Mouse (Mus musculus) hindbrain, embryonic 11.5 days (tissue): ENCODE results near the gene Rfk. TPM values are rescaled to one million over a fixed set of nuclear protein-coding genes. Genes with fewer than 3 reads are reported as not detected.

Experiments
- ATAC-seq: fragments of 200-750 bp; cut with Nextera tagmentation; 2 replicates; pipeline ENCODE4 v1.8.0; 2017; ENCODE audit warnings: mild to moderate bottlenecking, moderate TSS enrichment, moderate library complexity; ENCODE audit not compliant: low FRiP score
- DNase-seq: peaks from one replicate; pipeline ENCODE4 v3.0.0-alpha.2; 2015; ENCODE audit warnings: low spot score
- H3K27ac ChIP-seq: fragments of 300-500 bp; sonication (generic); 2 replicates; pipeline ENCODE4 v1.5.1; 2014; ENCODE audit warnings: mild to moderate bottlenecking, low read depth, low read length
- H3K27me3 ChIP-seq: fragments of 300-500 bp; sonication (generic); 2 replicates; pipeline ENCODE4 v1.6.1; 2014; ENCODE audit warnings: mild to moderate bottlenecking, low read length, moderate library complexity, mixed read lengths; ENCODE audit not compliant: control insufficient read depth, insufficient read depth
- H3K36me3 ChIP-seq: fragments of 300-500 bp; sonication (generic); 2 replicates; pipeline ENCODE4 v1.6.1; 2014; ENCODE audit warnings: mild to moderate bottlenecking, low read length, moderate library complexity, mixed read lengths; ENCODE audit not compliant: control insufficient read depth, insufficient read depth
- H3K4me1 ChIP-seq: fragments of 300-500 bp; sonication (generic); replicated peaks from 2 replicates; pipeline ENCODE4 v1.6.1; 2014; ENCODE audit warnings: low read length, mixed read lengths; ENCODE audit not compliant: control insufficient read depth, insufficient read depth
- H3K4me2 ChIP-seq: fragments of 300-500 bp; sonication (generic); replicated peaks from 2 replicates; pipeline ENCODE4 v1.6.1; 2014; ENCODE audit warnings: mild to moderate bottlenecking, low read depth, low read length
- H3K4me3 ChIP-seq: fragments of 300-500 bp; sonication (generic); 2 replicates; pipeline ENCODE4 v1.5.1; 2014; ENCODE audit warnings: low read depth, low read length
- H3K9ac ChIP-seq: fragments of 300-500 bp; sonication (generic); 2 replicates; pipeline ENCODE4 v1.6.1; 2014; ENCODE audit warnings: low read depth, low read length
- H3K9me3 ChIP-seq: fragments of 300-500 bp; sonication (generic); 2 replicates; pipeline ENCODE4 v1.6.1; 2016; ENCODE audit warnings: low read length; ENCODE audit not compliant: control insufficient read depth
- WGBS: fragments of 180-500 bp; shearing (Covaris S2); extraction: QIAGEN DNeasy Blood & Tissue Kit; methylation state at CpG from one replicate; pipeline ENCODE4 v1.1.7; 2014; 5-methylcytosine and 5-hydroxymethylcytosine counted together
- polyA plus RNA-seq: library from polyadenylated mRNA; unstranded; fragments of >200 nt; fragmentation: Nextera tagmentation; extraction: Ambion mirVana; gene quantifications from 2 replicates; pipeline ENCODE4 v1.2.1, GENCODE M21; 2014

Gene Rfk
- 82.6 and 86.7 TPM in 2 replicates for polyA plus RNA-seq

GRCm38 (mm10) chr19:17393841-17394591 is at the start of gene Rfk:
TSS of gene Rfk (plus strand) at chr19:17394043.
- peak within 1 kb of the TSS; percentile 83 for H3K9ac ChIP-seq
- ATAC-seq, result peak; percentile 98
- H3K9me3 ChIP-seq, result no peaks in the 10 kb centered on the region
- H3K27me3 ChIP-seq, result no peaks in the 10 kb centered on the region
- under 1% methylated on average over 72 of the region's 83 CpGs for WGBS
- 0 out of 2 replicates have a peak within 1 kb of the TSS, but pooled peaks have one; percentile 53 for H3K27ac ChIP-seq
- no peaks in the 10 kb centered on the region for H3K4me1 ChIP-seq
- peak within 1 kb of the TSS; percentile 66 for H3K4me2 ChIP-seq
- no peaks in the 10 kb centered on the region for H3K36me3 ChIP-seq
- H3K4me3 ChIP-seq, result peak within 1 kb of the TSS; percentile 87
- DNase-seq, result peak; percentile 94

DNA sequence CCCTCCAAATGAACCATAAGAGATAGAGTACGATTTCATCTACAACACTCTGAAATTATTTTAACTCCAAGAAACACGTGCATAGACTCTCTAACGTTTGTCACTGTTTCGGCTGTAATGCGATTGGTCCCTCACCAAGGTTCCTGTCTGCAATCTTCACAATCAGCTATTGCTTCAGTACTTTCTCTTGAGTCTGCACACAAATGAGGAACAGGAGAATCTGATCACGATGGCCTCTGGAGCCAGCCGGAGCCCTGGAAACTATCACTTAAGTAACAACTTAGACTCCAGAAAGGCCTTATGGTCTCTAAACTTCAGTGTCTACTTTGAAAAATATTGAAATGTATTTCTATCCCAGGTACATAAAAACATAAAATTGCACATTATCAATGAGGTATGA is 49.0 kb upstream of the Rfk start:
- H3K4me1 ChIP-seq, result no peaks in the 10 kb centered on the region
- no peak overlapping the region for H3K9ac ChIP-seq
- H3K4me3 ChIP-seq, result no peak overlapping the region
- ATAC-seq (no peak), DNase-seq (no peak)
- no peak overlapping the region for H3K27ac ChIP-seq
- no peaks in the 10 kb centered on the region for H3K9me3 ChIP-seq
- H3K4me2 ChIP-seq, result no peak overlapping the region
- WGBS, result 93% methylated on average over 7 of the region's 7 CpGs
- no peaks in the 10 kb centered on the region for H3K36me3 ChIP-seq
- no peaks in the 10 kb centered on the region for H3K27me3 ChIP-seq

GRCm38 (mm10) chr19:17346716-17347474 is 46.9 kb upstream of the Rfk start:
- no peaks in the 10 kb centered on the region for H3K36me3 ChIP-seq
- no peak overlapping the region for H3K4me3 ChIP-seq
- no peaks in the 10 kb centered on the region for H3K27me3 ChIP-seq
- no peak overlapping the region for H3K4me2 ChIP-seq
- DNase-seq (no peak), ATAC-seq (no peak)
- no peak overlapping the region for H3K27ac ChIP-seq
- H3K4me1 ChIP-seq, result no peaks in the 10 kb centered on the region
- no peaks in the 10 kb centered on the region for H3K9me3 ChIP-seq
- 93% methylated on average over 3 of the region's 3 CpGs for WGBS
- H3K9ac ChIP-seq, result no peak overlapping the region

DNA sequence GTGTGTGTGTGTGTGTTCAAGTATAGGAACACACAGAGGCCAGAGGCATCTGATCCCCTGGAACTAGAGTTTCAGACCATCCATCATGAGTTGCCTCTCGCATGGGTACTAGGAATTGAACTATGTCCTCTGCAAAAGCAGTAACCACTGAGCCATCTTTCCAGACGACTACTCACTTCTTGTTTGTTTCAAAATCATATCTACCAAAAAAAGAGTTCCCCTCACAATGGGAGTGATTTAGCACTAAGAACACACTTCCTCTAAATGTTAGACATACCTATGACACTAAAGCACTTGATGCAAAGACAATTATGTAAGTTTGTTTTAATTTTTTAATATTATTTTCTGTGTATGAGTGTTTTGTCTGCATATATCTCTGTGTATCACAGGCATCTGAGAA is 46.0 kb upstream of the Rfk start:
- H3K9me3 ChIP-seq, result no peaks in the 10 kb centered on the region
- no peak overlapping the region for H3K4me2 ChIP-seq
- no peaks in the 10 kb centered on the region for H3K4me1 ChIP-seq
- H3K27me3 ChIP-seq, result no peaks in the 10 kb centered on the region
- no peak overlapping the region for H3K27ac ChIP-seq
- no peaks in the 10 kb centered on the region for H3K36me3 ChIP-seq
- DNase-seq, result no peak
- no peak for ATAC-seq
- no peak overlapping the region for H3K4me3 ChIP-seq
- H3K9ac ChIP-seq, result no peak overlapping the region
- 90% methylated on average over 2 of the region's 2 CpGs for WGBS

- Histone ChIP-seq H3K36me3 (no peaks in the 10 kb centered on the region), H3K27me3 (peaks cover 4% of the 10 kb centered on the region; the same call in 1 of the 2 replicates), H3K9ac (no peak overlapping the region), H3K4me1 (no peaks in the 10 kb centered on the region), H3K4me2 (no peak overlapping the region), H3K27ac (no peak overlapping the region), H3K4me3 (no peak overlapping the region), H3K9me3 (no peaks in the 10 kb centered on the region)
- ATAC-seq (no peak), DNase-seq (no peak)
- 76% methylated on average over 8 of the region's 8 CpGs for WGBS
Observed at GRCm38 (mm10) chr19:17353727-17354126, 40.1 kb upstream of the Rfk start.

DNA sequence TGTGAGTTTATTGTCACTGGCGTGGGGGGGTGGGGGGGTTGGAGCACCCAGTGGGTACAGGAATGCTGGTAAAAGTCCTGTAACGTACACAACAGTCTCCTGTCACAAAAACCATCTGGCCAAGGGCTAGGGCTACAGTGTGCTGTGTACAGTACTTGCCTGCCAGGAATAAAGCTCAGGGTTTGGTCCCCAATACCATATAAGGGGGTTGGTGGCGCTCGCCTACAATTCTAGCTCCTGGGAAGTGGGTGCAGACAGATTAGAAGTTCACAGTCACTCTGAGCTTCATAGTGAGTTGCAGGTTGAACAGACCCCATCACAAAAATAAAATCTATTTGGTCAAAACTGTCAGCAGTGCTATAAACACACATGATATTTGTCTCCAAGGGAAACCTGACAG is 39.5 kb upstream of the Rfk start:
- no peak for DNase-seq
- H3K9ac ChIP-seq, result no peak overlapping the region
- ATAC-seq, result no peak
- peaks cover 4% of the 10 kb centered on the region; the same call in 1 of the 2 replicates for H3K27me3 ChIP-seq
- no peak overlapping the region for H3K27ac ChIP-seq
- no peaks in the 10 kb centered on the region for H3K36me3 ChIP-seq
- H3K4me1 ChIP-seq, result no peaks in the 10 kb centered on the region
- H3K4me2 ChIP-seq, result no peak overlapping the region
- WGBS, result 62% methylated on average over 4 of the region's 4 CpGs
- no peak overlapping the region for H3K4me3 ChIP-seq
- H3K9me3 ChIP-seq, result no peaks in the 10 kb centered on the region

DNA sequence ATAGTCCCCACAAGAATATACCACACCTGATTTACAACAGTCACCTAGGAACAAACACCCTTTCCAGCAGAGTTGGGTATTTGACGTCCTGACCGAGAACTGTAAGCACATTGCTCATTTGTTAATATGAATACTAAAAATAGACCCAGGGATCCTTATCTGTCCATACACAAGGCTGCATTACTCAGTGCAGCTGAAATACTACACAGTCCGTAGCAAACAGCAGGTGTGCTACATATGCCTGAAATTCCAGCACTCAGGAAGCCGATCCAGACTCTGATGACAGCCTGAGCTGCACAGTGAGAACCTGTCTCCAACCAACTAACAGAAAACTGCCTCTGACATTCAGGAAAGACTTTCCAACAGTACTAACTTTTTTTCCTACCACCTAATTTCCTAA is 39.0 kb upstream of the Rfk start:
- H3K27ac ChIP-seq, result no peak overlapping the region
- DNase-seq (no peak), ATAC-seq (no peak)
- no peak overlapping the region for H3K9ac ChIP-seq
- 66% methylated on average over 4 of the region's 4 CpGs for WGBS
- H3K27me3 ChIP-seq, result peaks cover 4% of the 10 kb centered on the region; the same call in 1 of the 2 replicates
- H3K4me3 ChIP-seq, result no peak overlapping the region
- no peaks in the 10 kb centered on the region for H3K4me1 ChIP-seq
- no peaks in the 10 kb centered on the region for H3K9me3 ChIP-seq
- no peaks in the 10 kb centered on the region for H3K36me3 ChIP-seq
- no peak overlapping the region for H3K4me2 ChIP-seq

DNA sequence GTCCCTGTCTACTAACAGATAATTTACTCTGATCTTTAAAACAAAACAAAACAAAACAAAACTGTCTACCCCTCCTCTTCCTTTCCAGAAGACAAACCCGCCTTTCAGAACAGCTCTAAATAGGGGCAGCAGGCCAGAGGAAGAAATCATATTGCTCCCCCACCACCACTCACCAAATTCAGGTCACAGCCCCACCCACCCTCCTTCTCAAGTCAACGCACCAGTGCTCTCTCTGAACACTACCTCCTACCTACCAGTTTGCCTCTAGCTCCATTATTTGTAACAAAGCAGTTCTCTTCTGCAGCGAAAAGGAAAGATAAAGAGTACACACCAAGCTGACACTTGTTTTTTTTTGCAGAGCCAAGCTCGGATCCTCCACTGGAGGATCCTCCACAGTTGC is 38.5 kb upstream of the Rfk start:
- Histone ChIP-seq H3K9ac (no peak overlapping the region), H3K9me3 (no peaks in the 10 kb centered on the region), H3K4me2 (no peak overlapping the region; the same call in 1 of the 2 replicates), H3K4me1 (no peaks in the 10 kb centered on the region), H3K27me3 (peaks cover 4% of the 10 kb centered on the region; the same call in 1 of the 2 replicates), H3K27ac (no peak overlapping the region), H3K36me3 (no peaks in the 10 kb centered on the region), H3K4me3 (no peak overlapping the region)
- ATAC-seq, result no peak
- DNase-seq, result no peak
- 20% methylated on average over 4 of the region's 4 CpGs for WGBS
